Mouse (Mus musculus) layer of hippocampus, adult 2 months (tissue): ENCODE measurements around the gene Gbp9. TPM values are rescaled to one million over a fixed set of nuclear protein-coding genes. Genes with fewer than 3 reads are reported as not detected.
A peak's percentile ranks its signal among the peaks of the same experiment; 100 is the strongest.
"Not testable (repeated sequence)": the region's sequence is repeated elsewhere in the genome, so short reads cannot be mapped to it uniquely, and the experiment has no call there.

Source experiments
- DNase-seq, 2 experiments: peaks; one replicate each; pipeline ENCODE4 v3.0.0; 2022; ENCODE audit warnings: low spot score in 2 of 2
- H3K27ac ChIP-seq: fragments of 200-600 bp; 2 replicates; pipeline ENCODE4 v1.8.1; 2022
- H3K4me3 ChIP-seq: fragments of 200-600 bp; 2 replicates; pipeline ENCODE4 v1.8.1; 2022; ENCODE audit warnings: mild to moderate bottlenecking
- CTCF ChIP-seq: fragments of 200-600 bp; conservative IDR thresholded peaks from 2 replicates; pipeline ENCODE4 v1.8.1; 2022; ENCODE audit warnings: antibody characterized with exemption, mild to moderate bottlenecking, moderate library complexity
- long read RNA-seq, 2 experiments: library from polyadenylated mRNA; stranded (forward); transcript quantifications; one replicate each; pipeline ENCODE4 v2.0.0; 2021; ENCODE audit warnings: borderline mapping rate in 2 of 2
- total RNA-seq, 2 experiments: library from RNA; stranded (reverse); gene quantifications; 2 replicates each; pipeline ENCODE4 v1.2.3; 2021

The Gbp9 gene
- 1 to 10 TPM; 1.3 to 2.2 TPM for total RNA-seq
- long read RNA-seq, experiment 1, result 0 reads
- long read RNA-seq, experiment 2, result 0 reads

DNA sequence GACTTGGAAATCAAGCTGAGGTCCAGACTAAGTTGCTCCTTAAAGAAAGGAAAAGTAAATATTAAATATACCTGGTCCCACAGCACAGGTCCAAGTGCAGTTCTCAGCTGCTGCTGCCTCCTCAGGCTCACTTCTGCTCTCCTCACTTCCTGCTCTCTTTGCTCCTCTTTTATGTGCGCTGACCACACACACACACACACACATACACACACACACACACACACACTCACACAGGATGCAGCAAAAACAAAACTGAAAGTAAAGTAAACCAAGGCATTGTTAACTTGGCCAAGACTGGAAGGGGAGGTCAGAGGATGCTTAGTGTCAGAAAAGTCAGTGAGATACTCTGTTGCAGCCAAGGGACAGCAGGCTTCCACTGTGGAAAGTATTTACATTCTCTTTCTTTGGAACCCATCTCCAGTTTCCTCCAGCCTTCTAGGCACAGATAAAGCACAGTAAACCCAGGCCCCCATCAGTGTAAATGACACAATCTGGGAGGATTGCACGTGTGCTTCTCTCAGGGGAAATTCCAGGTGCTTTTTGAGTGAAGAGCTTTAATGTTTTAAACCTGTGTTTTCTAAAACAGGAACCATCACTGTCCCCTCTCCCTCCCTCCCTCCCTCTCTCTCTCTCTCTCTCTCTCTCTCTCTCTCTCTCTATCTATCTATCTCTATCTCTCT is at the start of gene Gbp9, which contains the start of the genes Gbp8 and Gbp4:
TSS of gene Gbp9 (minus strand) at position 131 of the 680 bp plus-strand sequence.
TSS of gene Gbp8 (minus strand) at position 132 of the 680 bp plus-strand sequence.
TSS of gene Gbp4 (minus strand) at position 178 of the 680 bp plus-strand sequence.
- H3K4me3 ChIP-seq, H3K27ac ChIP-seq, DNase-seq: not testable (repeated sequence)

- no peak overlapping the region for H3K4me3 ChIP-seq
- TF ChIP-seq CTCF, result no peak
- no peak for DNase-seq
Measured at GRCm38 (mm10) chr5:105181446-105181845, 42.1 kb upstream of the Gbp9 start.

DNA sequence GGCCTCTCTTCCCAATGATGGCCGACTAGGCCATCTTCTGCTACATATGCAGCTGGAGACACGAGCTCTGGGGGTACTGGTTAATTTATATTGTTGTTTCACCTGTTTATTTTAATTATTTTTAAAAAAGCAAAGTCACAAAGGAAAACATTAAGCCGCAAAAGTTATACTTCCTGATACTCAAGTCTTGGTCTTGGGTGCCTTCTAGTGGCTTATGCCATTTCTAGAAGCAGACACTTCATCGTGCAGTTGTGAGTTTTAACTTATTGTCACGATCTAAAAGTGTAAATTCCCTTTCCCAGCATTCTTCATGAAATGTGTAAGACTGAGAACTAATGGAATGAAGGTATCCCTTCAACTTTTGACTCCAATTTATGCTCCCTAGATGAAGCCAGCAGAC is 17.2 kb upstream of the Gbp9 start:
- peak; percentile 59 for TF ChIP-seq CTCF
- Histone ChIP-seq H3K27ac (no peak overlapping the region), H3K4me3 (no peak overlapping the region)
- no peak for DNase-seq

More at GRCm38 (mm10) chr5:105181446-105181845, 42.1 kb upstream of the Gbp9 start:
- H3K27ac ChIP-seq, result no peak overlapping the region

DNA sequence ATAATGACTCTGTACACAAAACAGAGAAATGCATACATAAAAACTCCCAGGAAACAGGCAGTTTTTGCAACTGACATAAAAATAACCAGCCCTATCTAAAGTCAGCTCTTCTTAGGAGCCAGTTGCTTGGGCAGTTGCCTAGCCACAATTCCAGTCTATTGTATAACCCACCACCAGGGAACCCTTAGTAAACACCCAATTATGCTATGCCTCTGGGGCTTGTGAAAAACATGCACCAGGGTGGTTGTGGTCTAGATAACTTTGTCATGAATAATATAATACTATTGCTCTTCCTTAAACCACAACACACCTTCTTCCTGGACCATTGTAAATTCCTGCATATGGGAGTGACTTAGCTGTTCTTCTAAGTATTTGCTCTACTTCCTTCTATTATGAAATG is 14.7 kb upstream of the Gbp9 start:
- Histone ChIP-seq H3K4me3 (no peak overlapping the region), H3K27ac (no peak overlapping the region)
- TF ChIP-seq CTCF, result no peak
- no peak for DNase-seq

DNA sequence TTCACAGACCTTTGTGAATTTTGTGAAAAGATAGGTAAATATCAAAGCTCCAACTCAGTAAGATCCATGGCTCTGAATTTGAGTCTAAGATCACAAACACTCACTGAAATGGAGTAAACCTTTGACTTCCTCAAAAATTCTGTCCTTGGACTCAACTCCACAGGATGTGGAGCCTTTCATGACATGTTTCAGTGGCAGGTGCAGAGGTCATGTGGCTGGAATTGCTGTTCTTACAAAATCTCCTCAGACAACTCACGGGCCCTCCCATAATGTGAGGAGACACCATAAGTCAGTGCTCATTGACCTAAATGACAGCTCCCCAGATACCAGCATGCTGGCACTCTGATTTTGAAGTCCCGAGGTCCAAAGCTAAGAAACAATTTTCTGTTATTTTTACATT is 8.7 kb upstream of the Gbp9 start:
- not testable (repeated sequence) for H3K27ac ChIP-seq, DNase-seq, H3K4me3 ChIP-seq

DNA sequence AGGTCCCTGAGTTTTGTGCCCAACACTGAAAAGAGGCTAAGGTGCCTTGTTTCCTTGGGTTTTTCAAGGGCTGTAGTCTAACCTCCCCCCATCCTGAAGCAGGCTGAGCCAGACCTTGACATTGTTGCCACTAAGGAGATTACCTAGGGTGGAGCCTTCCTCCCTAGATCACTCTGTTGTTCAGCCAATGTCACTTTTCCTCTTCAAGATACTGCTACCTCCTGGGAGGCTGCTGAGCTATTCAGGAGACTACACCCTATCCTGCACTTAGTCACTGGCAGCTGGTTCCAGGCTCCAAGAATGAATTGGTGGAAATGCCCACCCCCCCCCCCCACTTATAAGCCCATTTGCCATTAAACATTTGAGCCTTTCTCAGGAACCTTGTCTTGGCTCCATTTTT is 7.1 kb upstream of the Gbp9 start:
- no peak for TF ChIP-seq CTCF
- DNase-seq, result no peak
- H3K27ac ChIP-seq, result peak overlapping the region; percentile 64; the same call in 1 of the 2 replicates
- no peak overlapping the region for H3K4me3 ChIP-seq

GRCm38 (mm10) chr5:105145731-105146130 is 6.4 kb upstream of the Gbp9 start:
- peak overlapping the region; percentile 64 for H3K27ac ChIP-seq
- H3K4me3 ChIP-seq, DNase-seq: not testable (repeated sequence)

DNA sequence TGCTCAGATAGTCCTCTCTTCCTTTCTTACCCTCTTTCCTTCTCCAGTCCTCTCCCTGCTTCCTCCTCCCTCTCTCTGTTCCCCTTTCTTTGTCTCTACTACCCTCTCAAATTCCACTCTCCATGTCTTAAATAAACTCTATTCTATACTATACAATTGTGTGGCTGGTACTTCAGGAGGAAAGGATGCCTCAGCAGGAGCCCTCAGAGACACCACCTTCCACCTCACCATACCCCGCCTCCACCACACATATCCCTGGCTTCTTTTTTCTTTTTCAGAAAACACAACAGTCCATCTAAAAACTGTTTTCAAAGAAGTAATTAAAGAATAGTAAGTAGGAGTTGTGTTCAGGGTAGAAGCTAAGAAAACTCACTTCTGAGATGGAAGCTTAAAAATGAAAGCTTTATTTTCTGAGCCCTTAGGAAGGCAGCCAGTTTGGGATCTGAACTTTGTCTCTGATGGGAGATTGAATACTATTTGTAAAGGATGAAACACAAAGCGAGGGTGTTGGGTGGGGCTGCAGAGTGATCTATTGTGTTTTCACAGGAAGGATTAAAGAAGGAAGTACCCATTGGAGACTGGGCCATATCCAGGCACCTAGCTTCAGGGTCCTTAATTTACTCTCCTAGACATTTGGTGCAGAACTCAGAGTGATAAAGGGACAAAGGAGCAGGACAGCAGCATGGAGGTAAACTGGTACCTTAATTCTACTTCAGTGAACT is 911 bp upstream of the Gbp9 start:
- H3K4me3 ChIP-seq, H3K27ac ChIP-seq, DNase-seq: not testable (repeated sequence)

DNA sequence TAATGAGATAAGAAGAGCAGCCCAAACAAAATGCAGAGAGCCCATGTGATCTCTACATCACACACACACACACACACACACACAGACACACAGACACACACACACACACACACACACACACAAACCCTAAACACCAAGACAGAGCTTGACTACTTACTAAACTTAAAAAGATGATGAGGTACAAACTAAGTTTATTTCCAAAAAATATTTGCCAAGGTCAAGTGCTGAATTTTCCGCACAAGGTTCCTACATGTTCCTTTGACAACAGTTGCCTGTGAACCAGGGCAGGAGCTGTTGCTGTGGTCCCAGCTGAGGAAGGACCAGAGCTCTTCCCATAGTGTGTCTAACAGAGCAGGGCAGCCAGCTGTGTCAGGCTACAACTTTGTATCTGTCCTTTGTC is 433 bp downstream of the Gbp9 start:
- TF ChIP-seq CTCF, result no peak
- H3K4me3 ChIP-seq, result no peak overlapping the region
- no peak overlapping the region for H3K27ac ChIP-seq
- DNase-seq, result no peak

GRCm38 (mm10) chr5:105136706-105137304 is 2.5 kb downstream of the Gbp9 start:
- H3K4me3 ChIP-seq, DNase-seq: not testable (repeated sequence)

DNA sequence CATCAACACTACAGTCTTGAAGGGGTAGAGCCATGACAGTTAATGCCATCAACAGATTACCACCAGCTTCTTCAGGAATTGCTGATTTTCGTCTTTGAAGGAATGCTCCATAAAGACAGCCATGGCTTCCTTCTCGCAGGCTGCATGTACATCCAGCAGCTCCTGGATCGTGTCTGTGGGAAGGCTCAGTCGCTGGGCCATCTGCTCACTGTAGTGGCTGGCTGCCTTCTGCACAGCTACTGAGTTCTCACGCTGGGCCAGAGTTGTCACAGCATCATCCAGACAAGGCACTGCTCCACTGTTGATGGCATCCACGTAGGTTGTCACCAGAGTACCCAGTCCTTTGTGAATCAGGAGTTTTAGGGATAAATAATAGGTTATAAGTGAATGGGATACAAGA is 17.6 kb downstream of the Gbp9 start:
- H3K4me3 ChIP-seq, H3K27ac ChIP-seq: not testable (repeated sequence)
- peak; percentile 7 to 9 for DNase-seq

More at GRCm38 (mm10) chr5:105136706-105137304, 2.5 kb downstream of the Gbp9 start:
- H3K27ac ChIP-seq, result not testable (repeated sequence)

DNA sequence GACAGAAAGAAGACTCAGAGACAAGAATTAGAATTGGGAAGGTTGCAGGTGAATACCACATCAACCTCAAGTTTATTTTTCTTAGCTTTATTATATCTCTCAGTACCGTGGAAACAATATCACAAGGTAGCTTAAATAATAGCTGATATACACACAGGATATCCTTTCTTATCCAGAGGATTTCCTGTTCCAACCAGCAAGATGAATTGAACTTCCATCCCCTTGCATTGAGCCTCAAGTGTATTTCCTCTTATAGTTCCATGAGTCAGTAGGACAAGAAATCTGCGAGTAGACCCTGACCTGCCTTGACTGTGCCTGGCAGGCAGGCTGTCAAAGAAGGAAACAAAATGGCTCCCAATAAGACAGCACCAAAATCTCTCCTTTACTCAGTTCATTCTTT is 23.6 kb downstream of the Gbp9 start:
- Histone ChIP-seq H3K4me3 (no peak overlapping the region), H3K27ac (no peak overlapping the region)
- no peak for TF ChIP-seq CTCF
- DNase-seq, result no peak

- DNase-seq, result no peak
- TF ChIP-seq CTCF, result no peak
- H3K27ac ChIP-seq, result no peak overlapping the region
- no peak overlapping the region for H3K4me3 ChIP-seq
Measured at GRCm38 (mm10) chr5:105114696-105115095, 24.6 kb downstream of the Gbp9 start.
